Mouse (Mus musculus): ENCODE data around the gene Hmgxb4.
"Not testable (repeated sequence)": the region's sequence is repeated elsewhere in the genome, so short reads cannot be mapped to it uniquely, and the experiment has no call there.

The Hmgxb4 gene

GRCm38 (mm10) chr8:74993081-74993474, at the start of gene Hmgxb4:
Hmgxb4 (plus strand) TSS chr8:74993356.
- no peak for DNase-seq (ENCODE audit: low read depth, low spot score)

GRCm38 (mm10) chr8:74949445-74949844, 43.7 kb upstream of the Hmgxb4 start:
- no peak for DNase-seq (ENCODE audit: low read depth, low spot score)

- no peak for DNase-seq (ENCODE audit: low read depth, low spot score)
Observed at GRCm38 (mm10) chr8:74963983-74964382, 29.2 kb upstream of the Hmgxb4 start.

- not testable (repeated sequence) for DNase-seq (ENCODE audit: low read depth, low spot score)
Observed at GRCm38 (mm10) chr8:74970286-74970685, 22.9 kb upstream of the Hmgxb4 start.

GRCm38 (mm10) chr8:74971636-74972035, 21.5 kb upstream of the Hmgxb4 start:
- no peak for DNase-seq (ENCODE audit: low read depth, low spot score)

GRCm38 (mm10) chr8:74972322-74972883, 20.8 kb upstream of the Hmgxb4 start:
- no peak for DNase-seq (ENCODE audit: low read depth, low spot score)

GRCm38 (mm10) chr8:74973121-74973869, 19.9 kb upstream of the Hmgxb4 start:
- no peak for DNase-seq (ENCODE audit: low read depth, low spot score)

- no peak for DNase-seq (ENCODE audit: low read depth, low spot score)
Observed at GRCm38 (mm10) chr8:74973904-74974303, 19.3 kb upstream of the Hmgxb4 start.

- DNase-seq (ENCODE audit: low read depth, low spot score): no peak
Observed at GRCm38 (mm10) chr8:74977427-74977826, 15.7 kb upstream of the Hmgxb4 start.

GRCm38 (mm10) chr8:74980060-74980710, 13.0 kb upstream of the Hmgxb4 start:
- no peak for DNase-seq (ENCODE audit: low read depth, low spot score)

GRCm38 (mm10) chr8:74980711-74981062, 12.5 kb upstream of the Hmgxb4 start:
- DNase-seq (ENCODE audit: low read depth, low spot score): no peak

- no peak for DNase-seq (ENCODE audit: low read depth, low spot score)
Observed at GRCm38 (mm10) chr8:74981809-74982208, 11.3 kb upstream of the Hmgxb4 start.

GRCm38 (mm10) chr8:74987436-74987835, 5.7 kb upstream of the Hmgxb4 start:
- no peak for DNase-seq (ENCODE audit: low read depth, low spot score)

GRCm38 (mm10) chr8:74990021-74990420, 3.1 kb upstream of the Hmgxb4 start:
- no peak for DNase-seq (ENCODE audit: low read depth, low spot score)

- no peak for DNase-seq (ENCODE audit: low read depth, low spot score)
Observed at GRCm38 (mm10) chr8:74993475-74994451, 607 bp downstream of the Hmgxb4 start.

- no peak for DNase-seq (ENCODE audit: low read depth, low spot score)
Observed at GRCm38 (mm10) chr8:74994540-74994939, 1.4 kb downstream of the Hmgxb4 start.

GRCm38 (mm10) chr8:75000431-75000830, 7.3 kb downstream of the Hmgxb4 start:
- DNase-seq (ENCODE audit: low read depth, low spot score): no peak

- no peak for DNase-seq (ENCODE audit: low read depth, low spot score)
Observed at GRCm38 (mm10) chr8:75008826-75009225, 15.7 kb downstream of the Hmgxb4 start.

GRCm38 (mm10) chr8:75013557-75013956, 20.4 kb downstream of the Hmgxb4 start:
- DNase-seq (ENCODE audit: low read depth, low spot score): no peak

GRCm38 (mm10) chr8:75013964-75014363, 20.8 kb downstream of the Hmgxb4 start:
- no peak for DNase-seq (ENCODE audit: low read depth, low spot score)

- no peak for DNase-seq (ENCODE audit: low read depth, low spot score)
Observed at GRCm38 (mm10) chr8:75015981-75016380, 22.8 kb downstream of the Hmgxb4 start.

GRCm38 (mm10) chr8:75016422-75016821, 23.3 kb downstream of the Hmgxb4 start:
- no peak for DNase-seq (ENCODE audit: low read depth, low spot score)

Data from WW6 (cell line).